Mouse (Mus musculus): ENCODE data around the gene Gm3415. TPM values are rescaled to one million over a fixed set of nuclear protein-coding genes. Genes with fewer than 3 reads are reported as not detected.

Gene Gm3415
- polyA plus RNA-seq (2012; rRNA removed) = not detected in 2 replicates

GRCm38 (mm10) chr5:146555836-146556235, at the start of gene Gm3415:
TSS of gene Gm3415 (plus strand) at chr5:146556136.

GRCm38 (mm10) chr5:146513823-146514222, 42.1 kb upstream of the Gm3415 start, which contains the start of gene Gm3402:
TSS of gene Gm3402 (plus strand) at chr5:146514123.

GRCm38 (mm10) chr5:146525501-146525900, 30.4 kb upstream of the Gm3415 start, which contains the start of gene Gm3404:
TSS of gene Gm3404 (plus strand) at chr5:146525801.

GRCm38 (mm10) chr5:146537347-146537746, 18.6 kb upstream of the Gm3415 start, which contains the start of gene Gm3409:
TSS of gene Gm3409 (plus strand) at chr5:146537647.

GRCm38 (mm10) chr5:146584478-146585306, 28.8 kb downstream of the Gm3415 start, which contains the start of gene Gpr12:
TSS of gene Gpr12 (minus strand) at chr5:146585239.

Other genes starting within 250 kb of the Gm3415 start
- gene Wasf3, start 171.2 kb upstream of the Gm3415 start, polyA plus RNA-seq (2012; rRNA removed) = 2.6 and 2.8 TPM in 2 replicates
- gene Gm6408, start 74.2 kb upstream of the Gm3415 start, polyA plus RNA-seq (2012; rRNA removed) = not detected in 2 replicates
- gene Gm6370, start 64.8 kb upstream of the Gm3415 start, polyA plus RNA-seq (2012; rRNA removed) = not detected in 2 replicates
- not detected in 2 replicates for gene 4930449I24Rik, start 53.7 kb upstream of the Gm3415 start, polyA plus RNA-seq (2012; rRNA removed)
- not detected in 2 replicates for gene Gm3402, start 42.0 kb upstream of the Gm3415 start, polyA plus RNA-seq (2012; rRNA removed)
- gene Gm3404, start 30.3 kb upstream of the Gm3415 start, polyA plus RNA-seq (2012; rRNA removed) = not detected in 2 replicates
- gene Gm3409, start 18.5 kb upstream of the Gm3415 start, polyA plus RNA-seq (2012; rRNA removed) = not detected in 2 replicates
- gene Gpr12, start 29.1 kb downstream of the Gm3415 start, polyA plus RNA-seq (2012; rRNA removed) = 0.07 TPM in 1 of 2 replicates, not detected in the other
- 14.6 and 15.0 TPM in 2 replicates for gene Usp12, start 238.9 kb downstream of the Gm3415 start, polyA plus RNA-seq (2012; rRNA removed)

All from colon, adult 2 months (tissue).